Mouse (Mus musculus): ENCODE measurements around the gene Rab44.
"Not testable (repeated sequence)": the region's sequence is repeated elsewhere in the genome, so short reads cannot be mapped to it uniquely, and the experiment has no call there.

Rab44 gene

DNA sequence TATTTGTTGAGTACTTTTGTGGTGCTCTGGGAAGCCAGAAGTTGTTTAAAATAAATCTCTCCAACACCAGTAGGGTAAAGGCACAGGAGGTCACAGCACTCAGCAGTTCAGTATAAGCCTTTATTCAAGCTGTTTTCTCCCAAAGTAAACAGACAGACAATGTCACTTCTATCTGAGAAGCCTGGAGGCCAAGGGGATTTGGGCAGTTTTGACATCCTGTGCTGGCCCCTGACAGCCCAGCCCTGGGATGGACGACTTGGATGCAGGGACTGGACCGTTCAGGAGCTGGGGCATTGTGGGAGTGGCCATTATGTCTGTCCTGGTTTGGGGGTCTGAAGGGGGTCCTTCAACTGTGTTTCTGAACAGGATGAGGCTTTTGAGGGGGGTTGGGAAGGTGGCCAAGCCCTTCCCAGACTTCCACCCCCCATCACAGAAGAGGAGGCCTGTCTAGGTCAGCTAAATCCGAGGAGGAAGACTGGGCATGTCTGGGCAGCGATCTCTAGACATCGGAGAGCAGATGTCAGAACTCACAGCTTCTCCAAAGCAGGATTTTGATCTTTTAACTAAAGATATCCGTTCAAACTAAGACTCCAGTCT is 22.5 kb upstream of the Rab44 start:
- no peak for DNase-seq (ENCODE audit: low spot score)

DNA sequence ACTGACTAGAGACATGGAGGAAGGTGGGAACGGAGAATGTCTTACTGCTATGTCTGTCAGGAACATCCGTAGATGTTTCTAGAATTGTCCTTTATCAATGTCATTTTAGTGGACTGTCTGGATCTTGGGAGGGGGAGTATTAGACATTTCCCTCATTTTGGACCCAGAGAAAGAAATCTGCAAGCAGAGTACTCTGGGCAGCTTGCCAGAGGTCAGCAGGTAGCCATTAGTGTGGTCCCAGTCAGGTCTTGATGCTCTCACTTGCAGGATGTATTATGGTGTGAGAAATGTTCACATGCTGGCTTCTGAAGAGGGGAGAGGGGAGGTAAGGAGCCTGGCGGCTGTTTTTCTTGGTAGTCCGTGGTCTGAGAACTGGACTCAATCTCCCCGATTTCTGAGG is 21.4 kb upstream of the Rab44 start:
- DNase-seq (ENCODE audit: low spot score), result no peak

DNA sequence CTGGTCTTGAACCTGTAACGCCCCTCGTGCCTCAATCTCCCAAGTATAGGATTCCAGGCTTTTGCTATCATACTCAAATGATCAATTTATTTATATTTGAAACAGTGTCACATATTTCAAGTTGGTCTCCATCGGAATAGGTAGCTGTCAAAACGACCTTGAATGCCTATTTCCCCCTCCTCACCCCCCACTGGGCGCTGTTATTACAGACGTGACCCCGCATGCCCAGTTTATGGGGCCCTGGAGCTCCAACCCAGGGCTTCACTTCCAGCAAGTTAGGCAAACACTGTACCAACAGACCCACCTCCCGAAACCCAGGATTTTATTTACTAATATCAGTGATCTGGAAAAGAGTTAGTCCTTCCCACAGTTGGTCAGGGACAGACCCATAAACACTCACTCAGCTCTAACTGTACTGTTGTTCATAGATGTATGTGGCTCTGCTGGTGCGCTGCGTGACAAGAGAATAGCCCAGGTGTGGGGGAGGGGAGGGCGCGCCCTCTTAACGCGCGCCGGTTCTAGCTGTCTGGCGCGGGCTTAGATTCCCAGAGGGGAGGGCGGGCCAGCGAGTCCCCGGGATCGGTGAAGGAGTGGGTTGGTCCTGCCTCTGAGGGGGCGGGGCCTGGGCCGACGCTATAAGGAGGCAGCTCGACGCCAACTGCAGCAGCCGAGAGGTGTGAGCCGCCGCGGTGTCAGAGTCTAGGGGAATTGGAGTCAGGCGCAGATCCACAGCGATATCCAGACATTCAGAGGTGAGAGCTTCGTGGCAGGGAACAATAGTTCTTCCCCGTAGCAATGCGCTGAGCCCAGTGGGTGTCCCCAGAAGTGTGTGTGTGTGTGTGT is 20.6 kb upstream of the Rab44 start:
- peak; percentile 93 for DNase-seq (ENCODE audit: low spot score)

DNA sequence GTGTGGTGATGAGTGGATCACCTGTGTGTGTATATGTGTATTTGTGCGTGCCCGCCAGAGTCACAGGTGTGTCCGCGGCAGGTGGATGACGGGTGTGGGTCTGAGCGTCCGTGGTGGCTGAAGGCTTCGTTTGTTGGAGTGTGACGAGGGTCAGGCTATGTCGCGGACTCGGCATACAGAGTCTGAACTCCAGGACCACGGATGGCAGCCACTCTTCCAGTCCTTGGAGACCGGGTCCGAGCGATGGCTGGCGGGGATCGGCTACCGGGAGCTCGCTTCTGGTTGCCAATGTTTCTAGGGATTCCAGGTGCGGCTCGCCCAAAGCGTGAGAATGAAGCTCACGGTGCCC is 20.0 kb upstream of the Rab44 start:
- no peak for DNase-seq (ENCODE audit: low spot score)

DNA sequence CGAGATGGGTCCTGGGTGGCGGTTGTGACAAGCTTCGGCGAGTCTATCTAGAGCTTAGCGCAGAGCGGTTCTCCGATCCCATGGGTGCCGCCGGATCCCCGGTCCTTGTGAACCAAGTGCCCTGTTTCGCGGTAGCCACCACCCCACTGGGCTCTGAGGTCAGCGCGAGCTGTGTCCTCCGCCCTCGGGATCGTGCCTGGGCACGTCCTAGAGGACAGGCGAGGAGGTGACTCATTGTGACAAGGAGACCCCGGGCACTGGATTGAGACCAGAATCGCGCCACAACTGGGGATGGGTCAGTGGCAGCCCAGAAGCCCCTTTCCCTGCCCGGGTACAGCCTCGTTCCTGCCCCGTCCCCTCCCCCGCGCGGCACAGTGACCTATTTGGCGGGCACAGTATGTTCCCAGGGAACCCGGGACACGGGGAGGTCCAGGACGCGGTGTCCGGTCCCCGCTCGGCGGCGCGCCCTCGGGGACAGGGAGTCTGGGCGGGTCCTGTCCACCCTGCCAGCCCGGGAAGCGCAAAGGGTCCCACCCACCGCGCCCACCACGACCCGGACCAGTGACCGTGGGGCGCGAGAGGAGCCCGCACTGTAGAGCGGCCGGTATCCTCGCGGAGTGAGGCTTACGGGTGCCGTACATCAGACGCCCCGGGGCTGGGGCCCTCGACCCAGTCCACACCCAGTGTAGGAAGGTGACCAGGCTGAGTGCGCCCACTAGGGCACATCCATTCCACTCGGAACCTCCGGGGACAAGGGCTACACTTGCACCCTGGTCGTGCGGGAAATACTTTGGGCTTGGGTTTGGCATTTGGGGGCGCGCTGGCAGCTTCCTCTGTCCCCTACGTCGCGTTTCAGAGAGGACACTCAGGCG is 19.4 kb upstream of the Rab44 start:
- DNase-seq (ENCODE audit: low spot score), result peak; percentile 81

GRCm38 (mm10) chr17:29095201-29095733 is 18.7 kb upstream of the Rab44 start:
- DNase-seq (ENCODE audit: low spot score), result peak; percentile 98

GRCm38 (mm10) chr17:29096245-29096644 is 17.7 kb upstream of the Rab44 start:
- DNase-seq (ENCODE audit: low spot score), result peak; percentile 1

- peak; percentile 53 for DNase-seq (ENCODE audit: low spot score)
Observed at GRCm38 (mm10) chr17:29096851-29097561, 16.9 kb upstream of the Rab44 start.

GRCm38 (mm10) chr17:29098291-29098690 is 15.7 kb upstream of the Rab44 start:
- peak; percentile 3 for DNase-seq (ENCODE audit: low spot score)

- peak; percentile 2 for DNase-seq (ENCODE audit: low spot score)
Observed at GRCm38 (mm10) chr17:29099076-29099475, 14.9 kb upstream of the Rab44 start.

DNA sequence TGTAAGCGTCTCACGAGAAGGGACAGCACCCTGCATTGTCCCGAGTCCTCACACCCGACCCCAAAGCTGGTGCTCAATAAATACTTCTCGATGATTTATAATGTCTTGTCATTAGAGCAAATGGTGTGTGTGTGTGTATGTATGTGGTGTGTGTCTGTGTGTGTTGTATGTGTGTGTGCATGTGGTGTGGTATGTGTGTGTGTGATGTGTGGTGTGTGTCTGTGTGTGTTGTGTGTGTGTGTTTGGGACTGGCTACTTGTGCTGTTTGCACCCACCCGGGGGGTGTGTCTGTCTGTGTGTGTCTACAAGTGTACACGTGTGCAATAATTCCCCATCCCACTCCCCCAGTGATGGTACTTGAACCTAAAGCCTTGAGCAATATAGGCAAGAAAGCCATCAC is 13.3 kb upstream of the Rab44 start:
- DNase-seq (ENCODE audit: low spot score), result peak; percentile 2

GRCm38 (mm10) chr17:29110356-29110755 is 3.6 kb upstream of the Rab44 start:
- DNase-seq (ENCODE audit: low spot score), result not testable (repeated sequence)

- DNase-seq (ENCODE audit: low spot score), result peak; percentile 1
Observed at GRCm38 (mm10) chr17:29111332-29111731, 2.6 kb upstream of the Rab44 start.

DNA sequence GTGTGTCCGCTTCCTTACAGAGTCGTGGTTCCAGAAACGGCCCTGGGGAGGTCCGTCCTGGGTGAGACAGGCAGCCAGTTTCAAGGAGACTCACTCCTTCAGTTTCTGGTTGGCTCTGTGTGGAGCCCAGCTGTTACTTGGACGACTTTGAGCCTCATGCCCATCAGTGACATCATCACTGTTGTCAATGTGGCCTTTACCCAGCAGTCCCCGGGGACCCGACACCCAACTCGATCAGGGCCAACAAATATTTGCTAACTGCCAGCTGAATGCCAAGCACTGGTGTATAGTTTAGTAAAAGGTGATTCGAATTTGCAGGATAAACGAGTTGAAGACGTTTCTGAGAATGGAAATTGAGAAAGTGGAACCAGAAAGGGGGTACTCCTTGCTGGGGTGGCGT is 2.1 kb downstream of the Rab44 start:
- DNase-seq (ENCODE audit: low spot score), result peak; percentile 2

DNA sequence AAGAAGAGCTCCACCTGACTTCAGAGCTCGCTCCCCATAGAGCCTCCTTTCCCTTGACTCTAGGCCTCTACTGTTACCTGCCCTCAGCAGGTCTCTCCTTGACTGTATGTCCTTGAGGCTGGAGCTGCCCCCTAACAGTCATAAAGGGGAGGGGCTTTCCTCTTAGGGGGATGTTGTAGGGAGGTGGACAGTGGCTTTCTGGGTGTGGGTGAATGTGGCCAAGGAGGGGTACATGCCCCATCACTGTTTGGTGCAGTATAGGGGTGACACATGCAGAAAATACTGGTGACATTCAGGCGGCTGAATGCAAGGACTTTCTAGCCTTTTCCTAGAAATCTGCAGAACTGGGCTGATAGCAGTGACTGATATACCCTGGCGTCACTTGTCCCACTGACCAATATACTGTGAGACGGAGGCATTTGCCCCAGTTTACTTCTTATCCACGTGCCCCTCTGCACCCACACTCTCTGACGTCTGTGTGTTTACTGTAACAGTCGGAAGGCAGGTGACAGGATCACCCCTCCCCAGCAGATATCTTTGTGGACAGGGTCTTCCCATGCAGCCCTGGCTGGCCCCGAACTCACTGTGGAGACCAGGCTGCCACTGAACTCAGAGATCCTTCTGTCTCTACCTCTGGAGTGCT is 3.2 kb downstream of the Rab44 start:
- peak; percentile 1 for DNase-seq (ENCODE audit: low spot score)

DNA sequence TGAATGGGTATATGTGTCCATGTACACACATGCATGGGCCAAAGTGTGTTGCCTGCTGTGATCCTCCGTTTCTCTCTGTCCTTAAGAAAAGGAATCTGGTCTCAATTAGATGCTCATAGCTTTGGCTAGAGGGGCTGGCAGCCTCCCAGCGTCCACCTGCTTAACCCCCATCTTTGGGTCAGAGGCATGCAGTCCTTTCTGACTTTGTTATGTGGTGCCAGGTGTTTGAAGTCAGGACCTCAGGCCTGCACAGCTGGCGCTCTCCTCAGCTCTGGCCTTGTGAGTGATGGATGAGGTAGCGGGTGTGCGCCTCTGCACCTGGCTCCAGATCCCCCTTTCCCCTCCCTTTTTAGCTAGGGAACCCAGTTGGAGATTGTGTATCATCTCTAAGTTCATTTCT is 4.1 kb downstream of the Rab44 start:
- DNase-seq (ENCODE audit: low spot score), result peak; percentile 1

- DNase-seq (ENCODE audit: low spot score), result peak; percentile 10
Observed at GRCm38 (mm10) chr17:29120666-29121065, 6.7 kb downstream of the Rab44 start.

DNA sequence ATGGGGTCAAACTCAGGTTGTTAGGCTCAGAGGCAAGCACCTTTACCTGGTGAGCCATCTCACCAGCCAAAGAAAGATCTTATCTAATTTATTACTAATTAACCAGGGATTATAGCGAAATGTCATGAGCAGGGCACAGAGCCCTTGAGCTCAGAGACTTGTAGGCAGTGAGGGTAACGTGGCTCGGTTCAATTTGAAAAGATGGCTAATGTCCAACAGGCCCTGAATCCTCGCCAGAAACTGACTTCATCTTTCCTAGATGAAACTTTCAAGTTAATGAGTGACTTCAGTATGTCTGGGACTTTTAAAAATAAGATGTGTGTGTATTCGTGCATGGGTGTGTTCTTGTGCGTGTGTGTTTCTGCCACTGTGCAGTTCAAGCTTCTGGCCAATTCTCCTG is 8.9 kb downstream of the Rab44 start:
- peak; percentile 69 for DNase-seq (ENCODE audit: low spot score)

- DNase-seq (ENCODE audit: low spot score), result peak; percentile 40
Observed at GRCm38 (mm10) chr17:29123578-29124174, 9.7 kb downstream of the Rab44 start.

DNA sequence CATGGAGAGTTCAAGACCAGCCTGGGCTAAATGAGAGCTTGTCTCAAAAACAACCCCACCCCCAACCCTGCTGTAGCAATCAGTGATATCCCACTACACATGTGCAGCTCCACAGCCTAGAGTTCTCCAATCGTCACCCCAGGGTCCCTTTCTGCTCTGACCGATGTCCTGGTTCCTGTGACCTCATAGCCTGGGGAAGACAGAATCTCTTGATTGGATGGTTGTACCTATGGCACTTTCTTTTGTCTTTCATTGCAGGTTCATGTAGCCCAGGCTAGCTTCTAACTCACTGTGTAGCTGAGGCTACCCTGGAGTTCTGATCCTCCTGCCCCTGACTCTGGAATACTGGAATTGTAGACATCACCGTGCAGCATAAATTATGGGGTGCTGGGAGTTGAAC is 12.6 kb downstream of the Rab44 start:
- DNase-seq (ENCODE audit: low spot score), result no peak

DNA sequence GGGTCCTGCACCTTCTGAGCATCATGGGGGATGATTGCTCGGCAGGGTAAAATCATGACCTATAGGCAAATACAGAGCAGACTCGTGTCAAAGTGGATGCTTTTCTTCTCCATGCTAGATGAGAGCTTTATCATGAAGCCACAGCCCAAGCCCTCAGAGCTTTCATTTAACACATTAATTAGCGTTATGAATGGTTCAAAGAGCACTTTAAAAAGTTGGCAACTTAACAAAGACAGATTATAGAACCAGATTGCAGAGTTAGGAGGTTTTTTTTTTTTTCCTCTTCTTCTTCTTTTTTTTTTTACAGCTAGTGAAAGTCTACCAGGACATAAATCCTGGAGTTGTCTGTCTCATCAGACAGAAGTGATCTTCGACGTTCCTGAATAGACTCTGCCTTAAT is 15.4 kb downstream of the Rab44 start:
- DNase-seq (ENCODE audit: low spot score), result no peak

Data from urinary bladder, postnatal 14 days (tissue).